Mouse (Mus musculus) gastrocnemius, postnatal 25 days (tissue): ENCODE results near the gene Cyp2c55. TPM values are rescaled to one million over a fixed set of nuclear protein-coding genes. Genes with fewer than 3 reads are reported as not detected.

Source experiments
- DNase-seq: peaks from one replicate; pipeline ENCODE4 v3.0.0; 2022
- long read RNA-seq, 2 experiments: library from polyadenylated mRNA; stranded (forward); transcript quantifications; one replicate each; pipeline ENCODE4 v2.0.0; 2021
- microRNA-seq, 2 experiments: library from miRNA; unstranded; fragments of <30 nt; microRNA quantifications; one replicate each; pipeline ENCODE4 v1.2.0; 2021; ENCODE audit warnings: borderline replicate concordance in 2 of 2
- total RNA-seq, 2 experiments: library from RNA; stranded (reverse); gene quantifications; 1 replicate in 1 of 2; 2 replicates in 1 of 2; pipeline ENCODE4 v1.2.3; 2021

Cyp2c55 gene
- not detected for total RNA-seq
- long read RNA-seq, experiment 1: 0 reads
- long read RNA-seq, experiment 2: 0 reads

DNA sequence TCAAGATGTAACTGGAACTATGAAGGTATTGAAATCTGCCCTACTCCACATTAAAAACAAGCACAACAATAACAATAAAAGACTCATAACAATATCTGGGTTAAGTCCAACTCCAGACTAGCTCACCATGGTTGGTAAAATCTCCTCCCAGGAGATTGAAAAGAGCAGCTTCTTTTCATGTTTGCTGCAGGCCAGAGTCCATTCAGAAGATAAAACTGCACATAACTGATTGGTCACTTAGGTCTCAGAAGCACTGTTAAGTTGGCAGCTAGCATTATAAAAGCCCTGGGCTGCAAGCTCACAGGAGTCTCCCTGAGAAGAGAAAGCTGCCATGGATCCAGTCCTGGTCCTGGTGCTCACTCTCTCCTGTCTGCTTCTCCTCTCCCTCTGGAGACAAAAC lies at the start of gene Cyp2c55:
Gene Cyp2c55 (plus strand): TSS at position 305 of the 400 bp plus-strand sequence.
- DNase-seq: no peak

DNA sequence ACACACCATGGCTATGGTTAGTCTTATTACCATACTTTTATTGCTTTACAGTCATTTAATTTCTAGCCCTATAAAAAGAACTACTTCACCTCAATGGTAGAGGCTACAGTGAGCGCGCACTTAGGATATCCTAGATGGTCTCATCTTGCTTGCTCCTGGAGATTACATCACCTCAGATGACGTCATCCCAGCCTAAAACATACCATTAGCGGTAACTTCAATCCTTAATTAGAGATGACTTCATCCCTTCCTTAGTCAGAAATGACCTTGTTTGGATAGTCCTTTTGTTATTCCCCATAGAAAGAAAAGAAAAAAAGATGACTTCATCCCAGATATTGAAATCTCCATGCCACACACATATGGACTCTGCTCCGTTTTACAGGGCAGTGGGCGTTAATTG lies 36.1 kb upstream of the Cyp2c55 start:
- DNase-seq: no peak

DNA sequence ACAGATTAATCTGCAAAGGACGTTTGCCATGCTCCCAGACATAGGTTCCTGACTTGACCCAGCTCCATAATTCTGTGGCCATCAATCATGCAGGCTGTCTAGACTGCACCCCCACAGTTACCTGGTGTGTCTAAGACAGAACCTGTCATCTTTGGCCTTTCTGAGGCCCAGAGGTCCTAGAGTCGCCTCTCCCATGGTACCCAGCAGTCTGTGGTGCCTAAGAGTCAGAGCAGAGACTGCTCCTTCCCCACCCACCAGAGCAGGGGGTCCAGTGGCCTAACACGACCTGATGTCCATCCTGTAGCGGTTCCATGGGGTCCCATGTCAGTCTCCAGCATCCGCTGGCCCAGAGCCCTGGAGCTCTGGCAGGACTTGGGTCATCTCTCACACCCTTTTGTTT lies 34.2 kb upstream of the Cyp2c55 start:
- no peak for DNase-seq

DNA sequence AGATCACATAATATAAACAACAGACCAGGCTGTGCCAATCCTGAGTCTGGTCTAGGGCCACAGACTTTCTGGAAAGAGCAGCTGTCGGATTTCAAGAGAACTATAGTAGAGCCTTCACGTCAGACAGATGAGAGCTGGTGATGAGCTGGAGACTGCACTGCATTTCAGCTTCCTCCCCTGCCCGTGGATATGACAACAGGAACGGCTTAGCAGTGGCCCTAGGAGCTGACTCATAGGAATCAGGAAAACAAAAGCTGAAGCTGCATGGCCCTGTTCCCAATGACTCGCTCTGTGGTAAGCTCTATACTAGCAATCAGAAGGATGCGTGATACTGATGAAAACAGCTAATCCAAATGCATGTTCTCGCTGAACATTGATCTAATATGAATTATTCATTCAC lies 33.2 kb upstream of the Cyp2c55 start:
- no peak for DNase-seq

DNA sequence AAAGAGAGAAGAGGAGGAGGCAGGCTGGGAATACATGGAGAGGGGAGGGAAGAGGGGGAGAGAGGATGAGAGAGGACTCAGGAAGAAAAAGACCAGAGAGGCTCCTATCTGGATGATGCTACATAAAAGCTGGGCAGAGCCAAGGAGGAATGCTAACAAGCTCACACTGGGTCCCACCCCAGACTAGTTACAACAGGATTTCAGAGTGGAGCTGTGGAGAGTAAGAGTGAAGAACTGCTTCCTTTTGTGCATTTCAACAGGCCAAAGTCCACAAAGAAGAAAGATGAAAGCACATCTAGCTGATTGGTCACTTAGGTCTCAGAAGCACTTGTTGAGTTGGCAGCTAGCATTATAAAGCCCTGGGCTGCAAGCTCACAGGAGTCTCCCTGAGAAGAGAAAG lies 30.6 kb upstream of the Cyp2c55 start:
- no peak for DNase-seq

DNA sequence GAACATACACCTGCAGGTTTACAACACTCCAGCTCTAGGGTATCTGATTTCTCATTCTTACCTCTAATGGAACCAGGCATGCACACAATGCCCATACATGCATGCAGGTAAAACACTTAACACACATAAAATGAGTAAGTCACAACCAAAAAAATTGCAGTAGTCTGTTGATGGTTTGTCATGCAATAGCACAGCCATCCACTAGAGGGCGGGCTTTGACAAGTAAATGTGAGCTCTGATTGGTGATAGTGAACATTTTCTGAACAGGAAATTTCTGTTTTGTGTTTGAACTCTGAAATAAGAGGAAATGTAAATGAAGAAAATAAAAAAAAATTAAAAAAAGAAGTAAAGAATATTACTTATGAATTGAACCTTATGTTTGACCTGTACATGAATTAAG lies 24.9 kb upstream of the Cyp2c55 start:
- no peak for DNase-seq

DNA sequence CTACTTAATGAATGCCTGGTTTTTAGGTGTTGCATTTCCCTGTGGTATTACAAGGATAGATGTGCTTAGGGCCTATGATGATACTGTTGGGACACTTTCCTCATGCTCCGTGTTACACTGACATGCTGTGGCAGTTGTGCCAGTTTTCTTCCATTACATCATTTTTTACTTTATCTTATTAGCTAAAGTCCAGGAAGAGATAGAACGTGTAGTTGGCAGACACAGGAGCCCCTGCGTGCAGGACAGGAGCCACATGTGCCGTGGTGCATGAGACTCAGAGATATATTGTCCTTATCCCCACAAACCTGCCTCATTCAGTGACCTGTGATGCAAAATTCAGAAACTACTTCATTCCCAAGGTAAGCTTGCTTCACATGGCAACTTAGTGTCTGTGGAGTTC lies 8.6 kb upstream of the Cyp2c55 start:
- no peak for DNase-seq

DNA sequence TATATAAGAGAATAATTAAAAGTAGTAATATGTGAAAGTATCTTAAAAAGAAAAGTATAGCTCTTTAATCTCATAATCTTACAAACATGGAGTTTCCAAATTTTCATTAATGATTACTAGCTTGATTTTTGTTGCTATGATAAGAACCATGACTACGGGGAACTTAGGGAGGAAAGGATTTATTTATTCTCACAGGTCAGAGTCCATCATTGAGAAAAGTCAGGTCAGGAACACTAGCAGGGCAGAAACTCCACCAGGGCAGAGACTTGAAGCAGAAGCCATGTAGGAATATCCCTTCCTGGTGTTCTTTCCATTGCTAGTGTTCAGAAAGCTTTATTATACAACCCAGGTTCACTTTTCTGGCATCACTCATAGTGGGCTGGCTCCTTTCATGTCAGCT lies 8.1 kb upstream of the Cyp2c55 start:
- no peak for DNase-seq

DNA sequence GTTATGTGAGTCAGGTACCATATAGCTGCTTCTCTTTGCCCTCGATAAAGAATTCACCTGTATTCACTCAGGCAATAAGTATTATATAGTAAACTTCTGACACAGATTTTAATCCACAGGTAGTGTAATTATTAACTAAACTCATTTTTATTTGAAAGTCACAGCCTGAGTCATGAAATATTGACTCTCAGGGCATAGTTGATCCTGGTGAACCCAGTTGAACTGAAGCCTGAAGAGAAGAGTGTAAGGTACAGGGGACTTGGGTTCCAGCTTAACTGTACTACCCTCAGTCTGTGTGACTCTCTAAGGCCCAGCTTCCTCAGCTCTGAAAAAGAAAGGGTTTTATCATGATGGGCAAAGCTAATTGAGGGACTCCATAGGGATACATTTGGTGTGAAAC lies 1.7 kb upstream of the Cyp2c55 start:
- DNase-seq: no peak

DNA sequence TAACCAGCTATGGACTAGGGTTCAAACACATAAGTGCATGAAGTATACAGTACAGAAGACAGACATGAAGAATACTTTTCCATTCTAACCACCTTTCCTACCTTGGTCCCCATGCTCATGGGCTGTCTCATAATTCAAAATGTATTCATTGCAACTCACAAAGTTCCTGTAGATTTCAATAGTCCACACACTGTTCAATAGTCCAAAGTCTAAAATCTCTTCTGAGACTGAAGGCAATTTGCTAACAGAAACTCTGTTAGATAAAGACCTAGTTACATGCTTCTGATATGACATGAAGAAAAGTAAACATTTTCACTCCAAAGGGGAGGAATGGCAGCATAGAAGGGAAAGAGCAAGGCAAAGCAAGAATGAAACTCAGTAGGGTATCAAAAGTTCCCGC lies 51.1 kb downstream of the Cyp2c55 start:
- DNase-seq: no peak

DNA sequence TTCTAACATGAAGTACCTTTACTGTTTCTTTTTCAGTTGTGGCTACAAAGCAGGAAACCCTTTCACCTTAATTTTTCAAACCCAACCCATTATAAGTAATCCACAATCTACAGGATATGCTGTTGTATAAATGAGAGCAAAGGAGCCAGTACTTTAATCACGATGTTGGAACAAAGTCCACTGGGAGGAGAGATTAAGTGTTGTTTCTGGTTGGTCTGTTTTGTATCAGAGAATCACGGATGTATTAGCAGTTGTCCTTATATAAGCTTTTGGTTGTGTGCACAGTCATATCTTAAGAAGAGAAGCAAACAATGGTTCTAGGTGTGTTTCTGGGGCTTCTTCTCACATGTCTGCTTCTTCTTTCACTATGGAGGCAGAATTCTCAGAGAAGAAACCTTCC lies 53.9 kb downstream of the Cyp2c55 start, which contains the start of gene Cyp2c65:
Gene Cyp2c65 (plus strand): TSS at position 297 of the 400 bp plus-strand sequence.
- DNase-seq: no peak

Small RNA genes within 50 kb of the gene (microRNA-seq; reads per million reads assigned to microRNA genes)
- 0 reads per million in 2 experiments for gene Gm23800

Other genes with a start within 250 kb of the Cyp2c55 start
- 1 to 10 TPM; 5.5 to 6.2 TPM for gene Noc3l, start 187.8 kb upstream of the Cyp2c55 start, total RNA-seq
- gene Tbc1d12, start 170.4 kb upstream of the Cyp2c55 start, total RNA-seq: 1 to 10 TPM; 2.8 to 3.5 TPM
- 1 to 10 TPM; 1.0 to 1.1 TPM for gene Hells, start 76.1 kb upstream of the Cyp2c55 start, total RNA-seq
- gene Cyp2c65, start 54.0 kb downstream of the Cyp2c55 start, total RNA-seq: not detected
- gene Cyp2c66, start 106.9 kb downstream of the Cyp2c55 start, total RNA-seq: not detected